Mouse (Mus musculus) adrenal gland, postnatal 25 days (tissue): ENCODE measurements around the gene Acsl3. TPM values are rescaled to one million over a fixed set of nuclear protein-coding genes. Genes with fewer than 3 reads are reported as not detected.

ENCODE experiments used
- DNase-seq: peaks from one replicate; pipeline ENCODE4 v3.0.0; 2021; ENCODE audit warnings: mixed read lengths
- long read RNA-seq: library from polyadenylated mRNA; stranded (forward); transcript quantifications from one replicate; pipeline ENCODE4 v2.0.0, GENCODE M21; 2021
- total RNA-seq: library from RNA; stranded (reverse); gene quantifications from 2 replicates; pipeline ENCODE4 v1.2.3, GENCODE M21; 2021

Gene Acsl3
- 26.9 and 36.4 TPM in 2 replicates for total RNA-seq
- long read RNA-seq, transcript Acsl3-205 (15 exons, 2,976 nt): major isoform, 5 of 10 reads
- long read RNA-seq, partial matches to known transcripts: 2 of 10 reads
- long read RNA-seq, other reads (novel, unspliced or antisense): 0 of 10 reads

DNA sequence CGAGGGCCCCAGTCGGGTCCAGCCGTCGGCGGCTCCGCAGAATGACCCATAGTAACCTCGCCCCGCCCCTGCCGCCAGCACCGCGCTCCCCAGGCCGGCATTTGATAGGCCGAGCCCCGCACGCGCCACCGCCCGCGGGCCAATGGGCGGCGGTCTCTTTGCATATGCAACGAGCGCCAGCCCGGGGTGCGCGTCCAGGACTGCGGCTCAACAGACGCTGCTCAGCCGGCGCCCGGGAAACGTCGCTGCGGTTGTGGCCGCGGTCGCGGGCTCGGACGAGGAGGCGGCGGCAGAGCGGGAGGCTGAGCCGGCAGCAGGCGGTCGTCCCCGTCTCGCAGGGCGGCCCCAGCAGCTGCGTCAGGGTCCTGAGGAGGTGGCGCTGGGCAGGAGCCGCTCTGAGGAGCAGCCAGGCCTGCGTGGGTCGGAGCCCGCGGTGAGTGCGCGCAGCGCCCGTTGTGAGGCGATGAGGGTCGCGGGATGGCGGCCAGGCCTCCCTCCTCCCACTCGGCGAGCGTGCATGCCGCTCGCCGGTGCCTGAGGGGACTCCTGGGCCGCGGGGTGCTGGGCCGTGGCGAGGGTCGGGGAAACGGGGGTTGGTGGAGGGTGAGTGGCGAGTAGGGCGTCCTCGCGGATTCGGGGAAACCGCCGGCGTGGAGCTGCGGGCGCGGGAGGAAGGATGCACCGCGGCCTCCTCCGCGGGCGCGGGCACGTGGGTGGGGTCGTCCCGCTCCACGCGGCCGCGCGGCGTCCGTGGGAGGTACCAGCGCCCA, at the start of gene Acsl3, which contains the start of gene Utp14b:
TSS of gene Acsl3 (plus strand) at position 155 of the 770 bp plus-strand sequence.
TSS of gene Utp14b (plus strand) at position 368 of the 770 bp plus-strand sequence.
- DNase-seq: peak; percentile 98

DNA sequence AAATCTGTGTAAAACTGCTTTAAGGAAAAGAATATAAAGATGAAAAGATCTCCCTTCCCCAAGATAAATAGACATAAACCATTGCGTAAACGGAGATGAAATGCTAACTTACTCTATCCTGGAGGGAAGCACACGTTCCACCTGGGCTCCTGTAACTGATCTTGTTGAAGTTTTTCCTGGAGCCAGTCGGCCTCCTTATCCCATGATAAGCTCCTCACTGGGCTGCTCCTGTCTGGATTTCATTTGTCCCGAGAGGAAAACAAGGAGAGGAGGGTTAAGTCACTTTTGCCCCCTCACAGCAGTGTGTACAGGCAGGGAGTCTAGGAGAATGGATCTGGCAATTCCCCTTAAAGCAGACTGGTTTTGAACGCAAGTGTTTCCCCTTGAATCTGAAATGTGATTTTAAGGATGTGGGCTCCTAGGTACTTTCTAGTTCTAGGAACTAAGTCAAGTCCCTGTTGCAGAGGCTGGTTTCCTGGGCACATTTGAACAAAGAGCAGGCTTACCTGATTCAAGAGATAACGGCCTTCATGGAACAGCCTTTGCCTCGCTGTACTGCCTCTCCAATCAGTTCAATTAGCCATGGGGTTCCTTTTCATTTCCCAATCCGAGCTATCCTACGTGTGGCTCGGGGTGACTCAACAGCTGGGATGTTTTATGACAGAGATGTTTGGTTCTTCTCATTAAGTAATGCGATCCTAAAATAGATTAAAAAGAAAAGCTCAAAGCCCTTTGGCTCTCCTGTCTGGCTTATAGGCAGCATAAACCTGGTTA, 48.3 kb upstream of the Acsl3 start:
- no peak for DNase-seq

DNA sequence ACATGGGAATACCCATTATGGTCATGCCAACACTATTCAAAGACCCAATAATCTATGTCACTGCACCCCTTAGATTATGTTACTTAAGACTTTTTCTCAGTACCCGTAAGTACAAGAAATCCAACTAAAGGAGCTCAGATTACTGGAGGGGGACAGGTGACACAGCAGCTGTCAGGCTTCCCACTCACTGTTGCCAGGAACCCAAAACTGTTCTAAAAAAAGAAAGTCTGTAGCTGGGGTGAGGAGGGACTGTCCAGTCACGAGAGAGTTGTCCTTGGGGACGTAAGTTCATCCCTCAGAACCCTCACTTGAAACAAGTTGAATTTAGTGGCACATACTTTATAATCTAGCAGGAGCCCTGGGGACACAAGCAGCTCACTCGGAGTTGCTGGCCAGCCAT, 46.6 kb upstream of the Acsl3 start:
- DNase-seq: no peak

DNA sequence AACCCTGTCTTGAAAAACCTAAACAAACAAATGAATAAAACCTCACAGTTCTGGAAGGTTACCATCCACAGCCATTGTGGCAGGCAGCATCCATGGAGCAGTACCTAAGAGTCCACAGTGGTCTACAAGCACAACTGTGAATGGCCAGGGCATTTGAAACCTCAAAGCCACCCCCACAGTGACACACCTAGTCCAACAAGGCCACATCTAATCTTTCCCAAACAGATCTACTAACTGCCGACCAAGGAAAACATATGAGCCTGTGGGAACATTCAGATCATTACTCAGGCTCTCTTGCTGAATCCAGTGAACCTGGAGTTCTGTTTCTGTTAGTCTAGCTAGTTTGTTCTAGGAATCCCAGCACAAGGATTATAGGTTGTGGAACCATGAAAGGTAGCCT, 44.7 kb upstream of the Acsl3 start:
- no peak for DNase-seq

DNA sequence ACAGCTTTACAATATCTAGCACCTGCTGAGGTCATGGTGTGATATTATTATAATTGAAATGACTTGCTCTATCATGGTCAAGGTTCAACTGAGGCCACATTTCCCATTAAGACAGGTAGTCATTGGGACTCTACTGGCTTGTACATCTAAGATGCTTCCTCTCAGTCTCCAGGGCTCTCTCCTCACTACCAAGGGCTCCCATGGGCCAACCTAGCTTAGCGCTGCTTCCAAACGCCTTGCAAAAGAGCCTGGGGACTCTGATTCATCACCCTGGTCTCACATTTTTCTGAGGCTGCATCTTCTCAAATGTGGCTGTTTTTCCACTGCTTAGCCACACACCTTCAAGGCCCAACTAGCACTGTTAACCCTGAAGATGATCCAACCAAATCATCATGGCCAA, 33.3 kb upstream of the Acsl3 start:
- no peak for DNase-seq

DNA sequence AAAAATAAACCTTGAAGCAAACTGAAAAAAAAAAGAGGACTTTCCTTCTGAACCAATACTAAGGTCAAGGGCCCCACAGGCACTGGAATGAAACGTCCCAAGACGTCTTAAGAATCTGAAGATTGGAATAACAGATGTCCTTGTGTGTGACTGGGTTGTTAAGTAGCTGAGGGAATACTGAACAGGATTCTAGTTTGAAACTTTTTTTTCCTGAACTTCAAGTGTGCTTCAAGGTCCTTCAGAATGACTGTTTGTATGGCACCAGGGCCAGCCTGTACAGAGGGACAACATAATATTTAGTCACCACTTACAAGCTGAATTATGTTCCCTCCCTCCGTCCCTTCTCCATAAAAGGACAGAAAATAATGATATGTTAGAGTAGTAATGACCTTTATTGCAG, 23.1 kb upstream of the Acsl3 start:
- DNase-seq: no peak

DNA sequence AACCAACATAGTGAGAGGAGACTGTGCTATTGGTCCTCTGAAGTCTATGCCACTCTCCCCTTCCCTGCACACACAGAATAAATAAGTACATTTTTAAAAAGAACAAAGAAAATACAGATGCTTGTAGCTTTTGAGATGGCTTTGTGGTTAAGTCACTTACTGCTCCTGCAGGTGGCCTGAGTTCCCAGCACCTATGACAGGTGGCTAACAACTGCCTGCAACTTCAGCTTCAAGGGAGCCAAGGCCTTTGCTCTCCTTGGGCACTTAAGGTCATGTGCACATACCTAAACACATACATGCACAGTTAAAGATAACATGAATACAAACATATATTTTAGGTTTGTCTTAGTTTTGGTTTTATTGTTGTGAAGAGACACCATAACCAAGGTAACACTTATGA, 16.8 kb upstream of the Acsl3 start:
- no peak for DNase-seq

DNA sequence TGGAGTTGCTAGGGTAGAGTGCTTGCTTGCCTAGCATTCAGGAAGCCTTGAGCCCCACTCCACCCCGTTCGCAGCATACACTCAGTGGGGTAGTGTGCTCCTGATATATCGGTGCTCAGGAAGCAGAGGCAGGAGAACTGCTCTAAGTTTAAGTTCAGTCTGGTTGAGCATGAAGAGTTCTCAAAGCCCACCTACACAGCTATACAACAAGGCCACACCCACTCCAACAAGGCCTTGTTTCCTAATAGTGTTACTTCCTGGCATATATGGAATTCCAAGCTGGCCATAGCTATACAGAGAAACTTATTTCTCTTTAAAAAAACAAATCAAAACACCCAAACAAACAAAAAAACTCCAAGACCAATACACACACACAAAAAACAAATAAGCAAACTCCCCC, 15.8 kb upstream of the Acsl3 start:
- no peak for DNase-seq

DNA sequence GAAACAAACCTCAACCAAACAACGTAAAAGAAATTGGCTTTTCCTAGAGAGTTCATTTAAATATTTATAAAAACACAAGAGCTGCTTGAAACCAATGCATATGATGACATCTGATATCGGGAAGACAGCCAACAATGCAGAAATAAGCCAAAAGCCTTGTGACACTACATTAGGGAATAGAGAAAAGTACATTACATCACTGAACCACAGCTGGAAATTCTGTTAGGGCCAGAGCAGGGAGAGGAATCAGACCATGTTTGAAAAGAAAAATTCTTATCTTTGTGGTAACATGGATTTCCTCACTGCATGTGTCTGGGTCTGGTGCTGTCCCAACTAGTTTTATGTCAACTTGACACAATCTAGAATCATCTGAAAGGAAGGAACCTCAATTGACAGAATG, 15.4 kb upstream of the Acsl3 start:
- DNase-seq: no peak

DNA sequence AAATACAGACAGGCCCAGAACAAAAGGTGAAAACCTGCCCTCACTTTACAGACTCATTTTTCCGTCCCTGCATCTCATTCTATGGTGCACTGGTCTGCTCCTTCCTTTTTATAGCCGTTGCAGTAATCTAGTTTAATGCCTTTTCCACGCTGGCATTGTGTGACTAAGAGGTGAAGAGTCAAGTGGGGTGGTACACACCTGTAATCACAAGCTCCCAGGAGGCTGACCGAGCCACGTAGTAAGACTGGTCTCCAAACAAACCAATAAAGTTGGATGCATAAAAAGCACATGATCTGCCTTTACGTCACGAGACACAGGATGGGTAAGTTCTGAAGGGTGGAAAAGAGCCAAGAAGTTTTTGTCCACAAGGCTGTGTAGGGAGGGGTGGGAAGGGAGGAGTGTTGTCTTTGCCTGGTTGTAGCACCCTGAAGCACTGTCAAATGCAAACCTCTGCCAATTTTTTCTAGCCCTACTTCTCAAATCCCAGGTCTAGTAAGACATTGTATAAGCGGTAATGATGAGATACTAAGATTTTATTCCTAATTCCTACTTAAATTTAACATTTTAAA, 10.2 kb upstream of the Acsl3 start:
- no peak for DNase-seq

DNA sequence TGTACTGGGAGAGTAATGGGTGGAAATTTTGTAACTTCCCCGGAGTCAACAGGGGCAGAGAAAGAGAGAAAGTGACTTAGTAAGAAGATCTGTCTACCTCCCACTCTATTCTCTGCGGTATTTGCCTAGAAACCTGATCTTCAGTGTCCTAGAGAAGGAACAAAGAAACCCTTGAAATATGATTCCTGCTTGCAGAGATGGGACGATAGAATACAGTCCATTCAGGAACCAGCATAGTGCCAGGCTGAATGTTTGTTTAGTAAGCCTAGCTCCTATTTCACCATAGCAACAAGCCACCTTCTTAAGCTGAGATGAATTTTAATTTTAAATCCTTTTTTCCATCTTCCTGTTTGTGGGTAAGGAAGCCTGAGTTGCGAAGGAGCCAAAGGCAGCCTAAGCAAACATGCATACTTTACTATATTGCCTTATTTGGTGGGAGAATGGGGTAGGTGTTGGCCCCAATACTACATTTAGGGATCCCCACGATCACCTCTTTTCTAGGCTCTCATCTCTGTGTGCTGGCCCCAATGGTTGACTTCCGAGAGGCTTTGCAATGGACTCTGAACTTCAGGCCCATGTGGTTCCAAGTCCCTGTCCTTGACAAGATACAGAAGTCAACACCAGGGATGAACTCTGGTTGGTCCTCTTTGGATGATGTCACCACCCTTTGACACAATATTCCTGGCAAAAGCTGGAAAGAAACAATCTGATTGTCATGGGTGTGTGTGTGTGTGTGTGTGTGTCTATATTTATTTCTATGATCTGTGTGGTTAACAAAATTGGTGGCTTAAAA, 8.2 kb upstream of the Acsl3 start:
- DNase-seq: no peak

DNA sequence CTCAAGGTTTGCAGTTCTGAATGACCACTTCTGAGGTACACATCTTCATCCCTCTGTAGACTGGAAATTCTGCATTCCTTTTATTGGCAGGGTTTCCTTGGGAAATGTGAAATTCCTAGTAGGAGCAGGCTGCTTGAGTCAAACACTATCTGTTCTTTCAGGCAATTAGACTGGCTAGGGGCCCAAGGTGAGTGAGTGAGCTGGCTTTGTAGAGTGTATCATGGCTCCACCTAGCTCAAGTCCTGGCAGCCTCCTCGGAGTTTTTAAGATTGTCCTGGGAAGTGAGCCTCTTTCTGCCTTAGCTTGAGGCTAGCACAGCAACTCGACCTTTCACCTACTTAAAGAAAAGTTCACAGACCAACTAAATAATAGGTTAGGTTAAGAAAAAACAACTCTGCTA, 1.2 kb upstream of the Acsl3 start:
- DNase-seq: peak; percentile 52

DNA sequence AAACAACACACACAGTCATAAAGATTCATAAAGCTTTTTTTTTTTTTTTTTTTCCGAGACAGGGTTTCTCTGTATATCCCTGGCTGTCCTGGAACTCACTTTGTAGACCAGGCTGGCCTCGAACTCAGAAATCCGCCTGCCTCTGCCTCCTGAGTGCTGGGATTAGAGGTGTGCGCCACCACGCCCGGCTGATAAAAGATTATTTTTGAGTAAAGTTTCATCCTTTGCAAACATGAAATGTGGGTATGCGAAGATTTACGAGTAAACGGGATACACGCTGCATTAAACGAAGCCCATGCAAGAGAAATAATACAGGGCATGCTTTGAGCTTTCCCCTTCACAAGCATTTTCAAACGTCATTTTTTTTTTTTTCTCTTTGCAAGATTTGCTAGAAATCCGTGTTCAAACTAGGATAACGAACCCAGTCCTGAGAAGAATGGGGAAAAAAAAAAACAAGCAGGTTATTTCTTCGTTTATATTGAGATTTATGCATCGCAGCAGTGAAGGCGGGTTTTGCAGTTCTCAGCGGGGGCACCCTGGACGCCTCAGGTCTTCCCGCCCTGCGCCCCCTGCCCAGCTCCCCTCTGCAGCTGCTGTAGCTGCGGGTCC, 500 bp upstream of the Acsl3 start:
- no peak for DNase-seq

DNA sequence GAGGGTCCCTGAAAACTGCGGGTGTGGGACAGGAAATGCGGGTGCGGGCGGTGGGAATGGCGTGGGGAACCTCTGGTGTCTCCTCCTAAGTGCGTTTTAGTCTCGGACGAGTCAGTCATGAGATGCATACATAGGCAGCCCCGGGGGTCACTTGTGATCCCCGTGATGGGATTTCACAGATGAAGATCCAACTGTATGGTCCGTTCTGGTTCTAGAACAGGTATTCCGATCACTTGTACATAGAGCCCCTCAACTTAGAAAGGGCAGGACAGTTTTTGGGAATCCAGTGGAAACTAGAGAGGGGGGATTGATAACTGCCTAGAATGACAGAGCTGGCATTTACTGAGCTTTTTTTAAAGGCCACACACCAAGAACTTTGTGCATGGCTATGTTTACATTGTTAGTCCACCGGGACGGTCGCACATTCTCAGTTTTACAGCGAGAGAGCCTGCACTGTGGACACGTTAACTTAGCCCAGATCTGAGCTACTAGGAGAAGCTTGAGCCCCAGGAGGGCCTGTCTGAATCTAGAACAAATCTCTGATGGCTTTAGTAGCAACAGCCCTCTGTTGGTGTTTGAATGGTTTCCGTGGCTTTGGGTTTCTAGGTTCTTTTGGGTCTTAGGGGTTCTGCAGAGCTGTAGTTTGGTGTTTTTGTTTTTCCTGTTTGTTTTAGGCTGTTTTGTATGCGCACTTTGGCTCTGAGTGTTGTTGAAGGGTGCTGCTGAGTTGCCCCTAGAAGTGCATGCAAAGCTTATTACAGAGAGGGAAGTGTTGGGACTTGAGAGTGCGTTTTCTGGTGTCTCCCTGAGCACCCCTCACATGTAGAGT, 1.0 kb downstream of the Acsl3 start:
- DNase-seq: no peak

DNA sequence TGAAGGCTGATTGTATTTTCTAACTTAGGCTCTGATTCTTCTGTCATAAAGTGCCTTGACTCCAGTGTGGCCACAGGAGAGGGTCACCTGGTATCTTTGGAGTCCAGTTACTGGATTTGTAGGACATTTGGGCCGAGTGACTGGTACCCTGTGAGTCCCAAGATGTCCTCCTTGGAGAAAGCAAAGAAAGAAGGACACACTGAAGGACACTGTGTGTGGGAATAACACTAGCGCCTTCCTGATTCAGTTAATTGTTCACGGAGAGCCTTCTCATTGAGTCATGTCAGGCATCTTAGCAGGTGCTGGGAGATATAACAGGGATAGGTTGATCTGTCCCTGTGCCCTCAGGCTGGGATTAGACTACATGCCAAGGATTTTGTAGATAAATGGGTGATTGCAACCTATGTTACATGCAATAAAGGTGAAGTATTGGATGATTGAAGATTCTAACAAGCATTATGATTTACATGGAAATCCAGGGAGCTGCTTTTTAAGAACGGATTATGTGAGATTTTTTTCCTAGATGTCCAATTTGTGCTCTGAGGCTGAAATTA, 1.7 kb downstream of the Acsl3 start:
- DNase-seq: no peak

DNA sequence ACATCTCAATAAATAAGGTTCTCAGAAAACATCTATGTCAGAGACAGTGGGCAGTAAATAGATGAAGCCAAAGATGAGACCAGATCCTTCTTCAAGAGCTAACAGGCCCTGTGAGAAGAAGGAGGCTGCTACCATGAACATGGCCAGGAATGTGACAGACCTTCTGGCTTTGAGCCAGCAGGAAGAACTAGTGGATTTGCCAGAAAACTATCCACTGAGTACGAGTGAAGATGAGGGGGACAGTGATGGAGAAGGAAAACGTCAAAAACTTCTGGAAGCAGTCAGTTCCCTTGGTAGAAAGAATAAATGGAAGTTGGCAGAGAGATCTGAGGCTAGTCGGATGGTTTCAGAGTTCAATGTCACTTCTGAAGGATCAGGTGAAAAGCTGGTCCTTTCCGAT, 6.7 kb downstream of the Acsl3 start:
- no peak for DNase-seq

DNA sequence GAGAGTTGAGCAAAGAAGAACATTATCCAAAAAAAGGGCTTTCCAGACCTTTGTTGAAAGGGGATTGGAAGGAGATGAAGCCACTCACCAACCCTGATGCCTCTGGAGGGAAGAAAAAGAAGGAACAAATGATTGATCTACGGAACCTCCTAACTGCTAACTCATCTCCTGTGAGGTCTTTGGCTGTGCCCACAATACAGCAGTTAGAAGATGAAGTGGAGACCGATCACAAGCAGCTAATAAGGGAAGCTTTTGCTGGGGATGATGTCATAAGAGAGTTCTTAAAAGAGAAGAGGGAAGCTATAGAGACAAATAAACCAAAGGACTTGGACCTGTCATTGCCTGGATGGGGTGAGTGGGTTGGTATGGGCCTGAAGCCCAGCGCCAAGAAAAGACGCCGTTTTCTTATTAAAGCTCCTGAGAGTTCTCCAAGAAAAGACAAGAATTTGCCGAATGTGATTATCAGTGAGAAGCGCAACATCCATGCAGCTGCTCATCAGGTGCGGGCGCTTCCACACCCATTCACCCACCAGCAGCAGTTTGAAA, 8.4 kb downstream of the Acsl3 start:
- no peak for DNase-seq

DNA sequence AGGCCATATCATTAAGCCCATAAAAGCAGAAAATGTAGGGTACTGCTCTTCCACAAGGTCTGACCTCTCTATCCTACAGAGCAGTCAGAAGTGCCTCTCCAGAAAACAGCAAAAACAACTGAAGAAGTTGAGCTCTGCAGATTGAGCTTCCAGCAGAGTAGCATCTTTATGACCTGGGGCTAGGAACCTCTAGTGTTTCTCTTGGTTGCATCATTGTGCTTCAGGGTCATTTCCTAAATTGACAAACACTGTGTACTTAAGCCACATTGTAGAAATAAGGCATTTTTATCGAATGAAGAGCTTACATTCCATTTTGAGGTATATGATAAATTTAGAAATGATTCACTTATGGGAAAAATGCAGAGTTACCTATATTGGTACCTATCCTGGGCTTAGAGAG, 9.0 kb downstream of the Acsl3 start:
- DNase-seq: no peak

DNA sequence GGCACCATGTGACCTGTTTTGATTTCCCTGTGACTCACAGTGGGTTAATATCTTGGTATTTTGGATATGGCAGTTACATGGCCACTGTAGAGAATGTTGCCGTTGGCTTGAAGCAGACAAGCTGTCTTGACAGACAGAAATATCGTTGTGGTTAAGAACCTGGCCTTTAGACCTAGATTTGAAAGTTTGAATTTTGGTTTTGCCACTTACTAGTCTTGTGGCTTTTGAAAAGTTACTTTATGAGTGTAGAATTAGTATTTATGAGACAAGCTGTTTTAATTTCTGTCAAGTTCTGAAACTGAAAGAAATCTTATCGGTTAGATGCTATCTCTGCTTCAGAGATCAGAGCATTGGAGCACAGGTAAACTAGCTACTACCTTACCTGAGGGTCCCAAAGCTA, 24.7 kb downstream of the Acsl3 start:
- no peak for DNase-seq

DNA sequence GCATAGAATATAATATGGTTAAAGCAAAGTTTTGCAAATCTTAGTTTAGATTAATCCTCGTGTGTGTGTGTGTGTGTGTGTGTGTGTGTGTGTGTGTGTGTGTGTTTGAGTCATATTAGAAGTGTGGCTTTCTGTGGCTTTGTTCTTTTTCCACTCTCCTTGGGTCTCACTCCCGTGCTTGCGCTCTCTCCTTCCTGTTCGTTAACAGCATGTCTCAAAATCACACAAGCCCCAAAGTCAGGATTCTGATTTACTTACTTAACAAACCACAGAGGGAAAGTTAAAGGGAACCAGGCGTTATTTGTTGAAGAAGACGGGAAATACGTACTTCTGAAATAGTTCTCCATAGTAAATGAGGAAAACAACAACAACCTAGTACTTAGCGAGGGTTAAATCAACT, 26.5 kb downstream of the Acsl3 start:
- DNase-seq: no peak
